Mouse (Mus musculus) CD8-positive naive resting alpha-beta T cell, adult 2 months (primary cell): ENCODE results near the gene Pdpn.
A peak's percentile ranks its signal among the peaks of the same experiment; 100 is the strongest.

ENCODE experiments used
- DNase-seq, 2 experiments: peaks; one replicate each; pipeline ENCODE4 v3.0.0; 2022; ENCODE audit warnings: low read depth in 2 of 2, low spot score in 2 of 2

The Pdpn gene

DNA sequence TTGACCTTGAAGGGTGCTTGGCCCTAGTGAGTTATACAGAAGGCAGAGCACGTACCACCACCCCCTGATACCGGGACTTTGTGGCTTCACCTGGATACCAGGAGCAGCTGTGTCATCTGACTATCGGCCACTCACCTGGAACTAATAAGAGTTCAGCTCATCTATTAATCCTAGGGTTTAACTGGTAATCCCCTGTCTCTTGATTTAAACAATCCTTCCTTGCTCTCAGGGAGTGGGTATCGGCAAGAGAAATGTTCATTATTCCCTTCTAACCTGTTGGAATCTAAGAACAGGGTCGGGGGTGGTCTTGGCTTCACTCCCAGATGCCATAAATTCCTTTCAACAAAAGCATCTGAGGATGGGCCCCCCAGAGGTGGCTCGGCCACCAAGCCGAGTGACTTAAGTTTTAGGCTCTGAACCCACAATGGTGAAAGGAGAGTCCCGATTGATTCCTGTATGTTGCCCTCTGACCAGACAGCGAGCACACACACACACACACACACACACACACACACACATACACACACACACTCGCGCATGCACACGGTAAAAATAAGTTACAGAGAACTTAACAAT is 837 bp upstream of the Pdpn start:
- DNase-seq, result no peak

DNA sequence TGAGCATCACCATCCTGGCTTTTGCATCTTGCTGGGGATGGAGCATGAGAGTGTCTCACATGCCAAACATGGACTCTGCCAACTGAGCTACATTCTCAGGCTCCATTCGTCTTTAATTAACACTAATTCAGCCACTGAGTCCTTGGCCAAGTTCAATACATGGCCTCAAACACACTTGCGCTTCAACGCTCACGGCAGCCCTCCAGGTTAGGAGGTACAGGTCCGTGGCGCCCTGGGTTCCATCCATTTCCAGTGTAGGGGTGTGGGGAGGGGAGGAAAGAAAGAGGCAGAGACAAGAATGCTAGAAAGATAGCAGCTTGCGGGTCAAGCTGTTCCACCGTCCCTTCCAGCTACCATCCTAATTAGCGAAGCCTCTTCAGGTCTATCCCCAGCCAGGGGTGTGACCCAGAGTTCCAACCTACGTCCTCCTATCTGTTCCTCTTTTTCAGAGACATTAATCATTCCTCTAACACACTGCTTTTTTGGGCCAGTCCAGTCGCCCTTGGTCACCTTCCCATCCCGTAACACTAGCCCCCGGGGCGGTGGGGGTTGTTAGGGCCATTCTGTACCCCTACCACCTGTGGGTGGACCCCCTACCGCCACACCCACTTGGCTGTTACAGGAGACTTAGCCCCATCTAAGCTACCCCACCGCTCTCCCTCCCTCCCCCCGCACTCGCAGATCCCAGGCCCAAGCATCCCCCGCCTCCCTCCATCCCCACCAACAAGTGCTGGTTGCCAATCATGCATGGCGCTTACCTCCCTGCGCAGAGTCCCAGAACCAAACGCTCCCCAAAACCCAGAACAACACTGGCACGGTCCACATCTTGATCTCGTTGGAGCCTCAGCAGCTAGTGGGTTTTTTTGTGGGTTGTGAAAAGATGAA is 691 bp downstream of the Pdpn start:
- no peak for DNase-seq

DNA sequence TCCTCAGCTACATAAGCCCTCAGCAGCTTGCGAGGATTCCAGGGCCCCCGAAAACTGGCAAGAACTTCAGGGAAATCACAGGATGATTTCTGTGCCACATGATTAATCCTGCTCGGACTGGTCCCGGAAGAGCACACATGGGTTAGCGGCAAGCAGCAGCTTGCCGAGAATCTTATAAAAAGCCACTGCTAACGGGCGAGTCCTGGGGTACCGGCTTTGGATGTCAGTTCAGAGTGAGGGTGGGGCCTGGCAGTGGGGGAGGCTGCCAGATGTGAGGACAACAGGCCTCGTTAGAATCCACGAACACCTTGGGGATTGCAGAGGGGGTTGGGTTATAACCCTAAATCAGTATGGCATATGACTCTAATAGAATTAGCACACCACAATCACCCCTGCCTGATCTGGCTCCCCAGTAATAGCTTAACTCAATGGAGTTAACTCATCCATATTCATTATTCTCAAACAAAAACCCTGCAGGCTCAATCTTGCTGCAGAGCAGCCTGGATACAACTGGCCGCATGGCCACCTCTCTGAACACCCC is 2.3 kb downstream of the Pdpn start:
- DNase-seq, result no peak

DNA sequence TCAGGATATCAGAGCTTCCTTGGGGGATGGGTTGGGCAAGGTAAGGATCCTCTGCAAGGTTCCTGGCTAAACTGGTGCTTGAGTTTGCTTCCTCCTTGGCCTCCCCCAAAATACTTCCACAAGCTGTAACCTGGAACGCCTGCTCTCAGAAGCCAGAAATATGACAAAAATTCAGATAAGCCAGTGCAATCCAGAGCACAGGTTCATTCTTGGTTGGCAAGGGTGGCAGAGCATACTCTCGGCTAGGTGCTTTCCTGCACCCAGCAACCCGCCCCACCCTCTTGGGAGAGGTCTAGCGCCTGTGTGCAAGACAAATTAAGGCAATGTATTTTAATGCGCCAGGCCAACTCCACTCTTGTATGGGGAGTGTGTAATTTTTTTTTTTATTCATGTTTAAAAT is 3.2 kb downstream of the Pdpn start:
- DNase-seq, result no peak

DNA sequence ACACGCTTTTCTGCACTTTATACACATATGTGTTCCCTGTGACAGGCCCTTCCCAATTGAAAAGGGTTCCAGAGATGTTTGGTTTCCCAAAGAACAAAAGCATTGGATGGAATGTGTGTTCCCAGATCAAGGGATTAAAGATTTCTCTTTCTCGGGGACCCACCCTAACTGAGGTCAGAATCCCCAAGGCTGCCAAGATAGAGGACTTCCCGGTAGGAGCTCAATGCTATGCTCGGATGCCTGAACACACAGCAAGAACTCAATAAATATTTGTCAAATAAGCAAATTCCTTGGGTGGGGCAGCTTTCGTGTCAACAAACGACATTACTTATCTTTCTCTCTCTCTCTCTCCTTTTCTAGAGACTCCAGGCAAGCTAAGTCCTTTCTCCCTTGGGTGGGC is 5.0 kb downstream of the Pdpn start:
- DNase-seq, result no peak

DNA sequence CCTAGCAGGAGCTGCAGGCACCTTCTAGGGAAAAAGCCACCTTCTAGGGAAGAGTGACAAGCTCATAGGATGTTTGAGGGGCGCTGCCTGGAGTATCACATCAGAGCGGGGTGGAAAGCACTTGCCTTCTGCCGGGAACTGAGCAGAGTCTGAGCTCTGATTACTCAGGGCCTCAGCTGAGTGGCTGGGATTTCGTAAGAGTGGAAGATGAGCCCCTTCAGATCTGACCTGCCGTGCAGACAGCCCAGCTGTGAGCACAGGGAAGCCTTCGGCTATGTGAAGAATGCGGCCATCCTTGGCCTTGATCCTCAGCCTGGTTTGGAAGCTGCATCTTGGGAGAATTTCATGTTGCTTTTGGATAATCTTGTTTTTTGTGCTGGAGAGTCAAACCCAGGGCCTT is 10.5 kb downstream of the Pdpn start:
- no peak for DNase-seq

DNA sequence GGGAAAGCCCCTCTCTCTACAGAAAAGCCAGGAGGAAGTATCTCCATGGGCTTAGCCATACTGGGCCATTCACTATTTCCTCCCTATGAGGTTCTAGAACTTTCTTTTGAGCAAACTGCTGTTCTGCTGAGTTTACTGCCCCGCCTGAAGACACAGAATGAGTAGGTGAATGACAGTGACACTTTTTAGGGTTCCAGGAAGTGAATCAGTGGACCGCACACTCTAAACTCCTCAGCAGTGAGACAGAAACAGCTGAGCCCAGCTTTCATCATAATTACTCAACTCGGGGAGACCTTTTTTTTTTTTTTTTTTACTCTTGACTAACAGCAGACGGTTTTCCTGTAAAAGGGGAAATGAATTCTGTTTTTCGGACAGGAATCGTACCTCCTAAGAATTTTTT is 10.9 kb downstream of the Pdpn start:
- DNase-seq, result no peak

DNA sequence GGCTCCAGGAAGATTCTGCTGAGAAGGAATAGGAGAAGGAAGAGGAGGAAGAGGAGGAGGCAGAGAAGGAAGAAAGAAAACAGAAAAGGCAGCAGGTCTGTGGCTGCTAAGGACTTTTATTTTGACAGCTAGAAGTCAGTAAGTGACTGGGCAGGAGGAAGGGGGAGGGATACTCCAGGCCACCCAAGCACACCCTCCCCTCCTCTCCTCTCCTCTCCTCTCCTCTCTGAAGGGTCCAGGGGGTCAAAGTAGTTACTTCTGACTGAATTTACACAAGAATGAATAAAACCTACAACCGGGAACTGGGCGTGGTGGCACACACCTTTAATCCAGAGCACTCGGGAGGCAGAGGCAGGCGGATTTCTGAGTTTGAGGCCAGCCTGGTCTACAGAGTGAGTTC is 12.3 kb downstream of the Pdpn start:
- DNase-seq, result no peak

DNA sequence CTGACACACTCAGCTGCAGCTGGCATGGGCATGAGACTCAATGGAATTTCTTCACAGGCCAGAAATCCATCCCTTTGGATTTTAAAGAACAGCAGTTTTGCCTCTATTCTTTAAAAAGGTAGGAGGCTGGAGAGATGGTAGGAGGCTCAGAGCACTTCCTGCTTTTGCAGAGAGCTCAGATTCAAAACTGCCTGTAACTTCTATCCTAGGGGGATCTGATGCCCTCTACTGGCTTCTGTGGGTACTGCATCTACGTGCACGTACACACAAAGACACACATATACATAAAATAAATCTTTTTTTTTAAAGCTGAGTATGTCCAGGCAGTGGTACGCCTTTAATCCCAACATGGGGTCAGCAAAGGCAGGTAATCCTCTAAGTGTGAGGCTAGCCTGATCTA is 19.2 kb downstream of the Pdpn start:
- no peak for DNase-seq

DNA sequence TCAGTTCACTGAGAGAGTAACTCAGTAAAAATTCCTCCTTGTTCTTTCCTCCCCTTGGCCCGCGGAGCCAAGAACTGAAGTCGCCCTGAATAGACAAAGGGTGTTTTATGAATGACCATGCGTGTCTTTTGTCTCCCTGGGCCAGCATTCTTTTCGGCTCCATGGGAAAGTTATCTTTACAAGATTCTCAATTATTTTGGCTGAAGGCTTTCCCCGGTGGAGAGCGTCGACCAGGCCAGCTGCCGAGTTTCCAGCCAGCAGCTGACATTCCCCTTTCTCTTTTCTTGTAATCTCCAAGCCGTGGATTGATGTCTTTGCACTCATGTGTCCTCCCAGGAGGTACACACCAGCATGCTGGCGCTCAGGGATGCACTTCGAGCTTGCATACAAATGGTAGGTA is 19.7 kb downstream of the Pdpn start:
- no peak for DNase-seq

DNA sequence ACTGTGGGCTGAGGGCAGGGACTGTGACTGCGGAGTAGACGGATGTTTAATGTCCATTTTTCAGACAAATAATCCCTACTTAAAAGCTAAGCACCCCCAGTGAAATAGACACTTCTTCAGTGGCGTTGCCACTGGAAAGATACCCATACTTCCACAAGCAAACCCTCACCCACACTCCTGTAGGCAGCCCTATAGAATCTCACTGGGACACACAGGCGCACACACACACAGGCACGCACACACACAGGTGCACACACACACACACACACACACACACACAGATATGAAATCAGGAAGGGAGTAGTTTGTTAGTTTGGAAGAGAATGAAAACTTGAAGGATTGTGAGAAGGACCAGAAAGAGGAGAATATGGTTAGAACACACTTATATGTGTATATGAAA is 20.3 kb downstream of the Pdpn start:
- DNase-seq, result no peak

DNA sequence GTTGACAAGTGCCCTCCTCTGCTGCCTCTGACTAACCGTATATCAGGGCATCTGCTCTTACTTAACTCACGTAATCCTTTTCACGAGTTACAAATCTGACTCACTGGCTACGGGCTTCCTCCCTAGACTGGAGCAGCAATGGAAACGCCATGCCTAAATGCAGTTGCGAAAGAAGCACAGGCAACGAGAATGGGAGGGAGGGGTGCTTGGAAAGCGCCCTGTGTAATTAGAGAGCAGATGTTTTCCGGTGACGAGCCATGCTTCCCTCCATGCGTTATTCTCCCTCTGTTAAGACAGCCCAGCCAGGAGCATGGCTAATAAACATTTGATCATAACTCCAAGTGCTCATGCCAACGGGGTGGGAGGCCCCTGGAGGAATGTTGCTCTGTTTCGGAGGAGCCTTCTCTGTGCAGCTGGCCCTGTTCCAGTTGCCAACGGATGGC is 20.9 kb downstream of the Pdpn start:
- DNase-seq, result no peak

DNA sequence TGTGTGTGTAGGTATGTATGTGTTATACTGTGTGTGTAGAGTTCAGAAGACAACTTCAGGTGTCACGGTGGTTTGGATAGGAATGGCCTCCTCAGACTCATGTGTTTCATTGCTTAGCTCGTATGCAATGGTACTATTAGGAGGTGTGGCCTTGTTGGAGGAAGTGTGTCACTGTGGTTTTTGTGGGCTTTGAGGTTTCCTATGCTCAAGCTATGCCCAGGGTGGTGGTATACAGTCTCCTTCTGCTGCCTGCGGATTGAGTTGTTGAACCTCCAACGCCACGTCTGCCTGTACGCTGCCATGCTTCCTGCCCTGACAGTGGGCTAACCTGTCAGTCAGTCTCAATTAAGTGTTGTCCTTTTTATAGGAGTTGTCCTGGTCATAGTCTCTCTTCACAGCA is 22.0 kb downstream of the Pdpn start:
- no peak for DNase-seq

DNA sequence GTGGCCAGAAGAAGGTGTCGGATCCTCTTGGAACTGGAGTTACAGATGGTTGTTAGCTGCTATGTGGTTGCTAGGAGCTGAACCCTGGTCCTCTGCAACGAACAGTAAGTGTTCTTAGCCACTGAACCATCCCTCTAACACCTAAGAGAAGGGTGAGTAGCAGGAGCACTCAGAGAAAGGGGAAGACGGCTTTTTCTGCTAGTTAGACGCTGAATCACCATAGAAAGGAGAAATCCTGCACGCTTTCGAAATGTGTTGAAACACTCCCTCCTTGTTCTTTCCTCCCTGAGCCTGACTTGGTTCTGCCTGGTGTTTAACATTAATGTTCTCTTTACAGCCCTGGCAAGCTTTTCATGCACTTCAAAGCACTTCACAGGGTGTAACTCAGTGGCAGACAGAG is 27.8 kb downstream of the Pdpn start:
- no peak for DNase-seq

DNA sequence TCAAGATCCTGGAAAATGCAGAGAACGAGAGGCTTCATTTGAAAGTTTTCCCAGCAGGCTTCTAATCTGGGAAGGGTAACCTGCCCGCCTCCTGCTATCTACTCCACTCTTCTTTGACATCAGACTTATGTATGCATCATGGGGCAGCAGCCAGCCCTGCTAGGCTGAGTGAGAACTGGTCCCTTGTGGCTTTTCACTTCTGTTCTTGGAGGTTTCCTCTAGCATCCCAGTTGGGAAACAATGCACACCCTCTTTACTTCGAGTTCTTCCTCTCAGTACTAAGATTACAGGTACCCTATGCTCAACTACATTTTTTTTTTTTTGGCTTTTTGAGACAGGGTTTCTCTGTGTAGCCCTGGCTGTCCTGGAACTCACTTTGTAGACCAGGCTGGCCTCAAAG is 28.5 kb downstream of the Pdpn start:
- DNase-seq, result no peak

DNA sequence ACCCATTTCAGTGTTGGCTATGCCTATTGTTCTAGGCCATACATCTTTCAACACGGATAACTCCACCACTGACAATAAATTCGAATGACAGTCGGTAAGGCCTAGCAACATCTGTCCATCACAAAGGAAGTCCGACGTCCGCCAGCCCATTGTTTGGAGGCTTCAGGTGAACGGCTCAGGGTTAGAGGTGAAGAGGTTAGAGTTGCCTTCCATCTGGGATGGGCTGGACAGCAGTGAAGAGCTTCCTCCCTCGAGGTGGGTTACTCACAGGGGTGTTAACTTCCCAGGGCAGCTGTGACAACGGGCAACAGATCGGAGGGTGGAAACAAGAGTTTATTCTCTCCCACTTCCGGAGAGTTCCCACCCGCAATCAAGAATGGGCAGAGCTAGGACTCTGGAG is 36.7 kb downstream of the Pdpn start:
- DNase-seq, result no peak

DNA sequence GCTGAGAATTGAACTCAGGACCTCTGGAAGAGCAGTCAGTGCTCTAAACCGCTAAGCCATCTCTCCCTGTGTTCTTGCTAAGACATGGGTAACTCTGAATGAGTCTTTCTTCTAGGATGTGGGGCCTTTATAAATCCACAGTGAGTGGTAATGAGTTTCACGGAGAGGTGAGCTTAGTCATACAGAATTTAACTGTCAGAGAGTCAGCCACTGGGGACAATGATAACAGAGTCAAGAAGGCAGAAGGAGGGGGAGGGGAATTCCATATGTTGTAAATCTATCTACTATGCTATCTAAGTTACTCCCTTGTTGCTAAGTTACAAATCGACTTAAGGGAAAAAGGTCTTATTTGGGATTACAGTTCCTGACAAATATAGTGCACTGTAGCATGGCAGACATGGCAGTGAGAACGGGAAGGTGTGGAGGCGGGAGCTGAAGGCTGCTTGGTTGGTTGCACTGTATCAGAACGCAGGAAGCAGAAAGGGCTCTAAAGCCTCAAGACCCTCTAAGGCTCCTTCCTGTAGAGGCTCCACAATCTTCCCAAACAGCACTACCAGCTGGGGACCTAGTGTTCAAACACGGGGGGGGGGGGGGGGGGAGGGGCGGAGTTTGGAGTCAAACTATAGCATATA is 39.5 kb downstream of the Pdpn start:
- DNase-seq, result no peak

DNA sequence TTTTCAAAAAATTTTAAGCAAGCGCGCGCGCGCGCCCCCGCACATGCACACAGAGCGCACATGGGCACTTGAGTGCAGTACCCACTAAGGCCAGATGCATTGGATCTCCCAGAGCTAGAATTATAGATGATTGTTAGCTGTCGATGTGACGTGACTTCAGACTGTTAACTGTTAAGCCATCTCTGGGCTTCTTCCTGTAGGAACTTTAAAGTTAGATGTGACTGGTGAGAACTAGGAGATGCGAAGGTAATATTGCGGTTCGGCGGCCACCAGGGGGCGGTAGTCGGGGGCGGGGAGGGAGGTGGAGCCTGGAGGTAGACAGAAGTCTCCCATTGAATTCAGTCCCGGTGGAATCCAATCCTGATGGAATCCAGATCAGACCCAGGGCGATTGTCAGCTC is 40.8 kb downstream of the Pdpn start:
- DNase-seq, result peak; percentile 24 to 28

DNA sequence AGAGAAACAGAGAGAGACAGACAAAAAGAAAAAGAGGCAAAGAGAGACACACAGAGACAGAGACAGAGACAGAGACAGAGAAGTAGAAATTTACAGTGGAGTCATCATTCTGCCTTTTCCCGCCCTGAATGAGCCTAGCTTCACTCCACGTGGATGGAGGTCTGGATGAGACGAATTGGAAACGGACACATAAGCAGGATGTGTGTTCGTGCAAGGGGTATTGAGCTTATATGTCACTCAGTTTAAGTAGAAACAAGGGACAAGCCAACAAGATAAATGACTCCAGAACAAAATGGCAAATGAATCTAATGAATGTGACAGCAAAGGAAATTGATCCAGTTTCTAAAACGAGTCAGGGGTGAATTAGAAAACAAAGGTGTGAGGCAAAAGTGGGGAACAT is 41.4 kb downstream of the Pdpn start:
- DNase-seq, result no peak

DNA sequence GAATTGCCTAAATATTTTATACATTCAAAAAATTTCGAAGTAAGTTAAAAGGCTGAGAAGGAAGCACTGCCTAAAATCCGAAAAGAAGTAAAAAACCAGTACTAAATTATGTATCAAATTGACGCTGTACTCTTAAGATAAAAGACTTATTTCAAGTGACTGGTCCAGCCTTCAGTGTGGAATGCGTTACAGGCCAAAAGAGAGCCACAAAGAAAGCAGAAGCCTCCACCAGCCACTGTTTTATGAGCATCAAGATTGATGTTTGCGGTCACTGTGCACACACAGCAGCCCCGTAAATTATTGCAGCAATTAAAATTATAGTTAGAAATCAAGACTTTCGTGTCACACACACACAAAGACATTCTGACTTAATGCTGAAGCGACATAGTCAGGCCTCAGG is 43.8 kb downstream of the Pdpn start:
- no peak for DNase-seq

DNA sequence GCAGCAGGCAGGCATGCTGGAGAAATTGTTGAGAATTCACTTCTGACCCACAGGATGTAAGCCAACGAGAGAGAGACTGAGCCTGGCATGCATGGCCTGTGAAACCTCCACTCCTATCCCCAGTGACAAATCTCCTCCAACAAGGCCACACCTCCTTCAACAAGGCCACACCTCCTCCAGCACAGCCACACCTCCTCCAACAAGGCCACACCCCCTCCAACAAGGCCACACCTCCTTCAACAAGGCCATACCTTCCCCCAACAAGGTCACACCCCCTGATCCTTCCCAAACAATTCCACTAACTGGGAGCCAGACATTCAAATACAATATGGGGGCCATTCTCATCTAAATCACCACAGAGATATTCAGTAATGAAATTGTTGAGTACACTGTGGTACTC is 46.0 kb downstream of the Pdpn start:
- DNase-seq, result no peak

DNA sequence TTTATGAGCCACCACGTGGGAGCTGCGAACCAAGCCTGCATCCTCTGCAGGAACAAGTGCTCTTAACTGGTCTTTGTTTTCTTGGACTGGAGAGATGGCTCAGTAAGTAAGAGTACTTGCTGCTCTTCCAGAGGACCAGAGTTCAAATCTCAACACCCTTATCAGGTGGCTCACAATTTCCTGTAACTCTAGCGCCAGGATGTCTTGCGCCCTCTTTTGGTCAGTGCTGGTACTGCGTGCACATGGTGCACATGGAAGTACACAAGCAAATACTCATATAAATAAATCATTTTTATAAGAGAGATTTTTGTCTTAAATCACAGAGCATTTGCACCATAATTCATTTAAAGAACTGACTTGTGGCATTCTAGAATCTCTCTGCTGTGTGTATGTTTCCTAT is 51.3 kb downstream of the Pdpn start:
- DNase-seq, result peak; percentile 21 to 28
